Mouse (Mus musculus) embryonic fibroblast, embryonic 13.5 days (primary cell): ENCODE data around the gene Wbp11.

ENCODE experiments used
- CTCF ChIP-seq: IDR thresholded peaks from 2 replicates; pipeline ENCODE4 v1.5.1; 2011; ENCODE audit warnings: mild to moderate bottlenecking, control low read depth, low read length, moderate library complexity, borderline replicate concordance; ENCODE audit not compliant: insufficient read depth
- POLR2A ChIP-seq: IDR thresholded peaks from 2 replicates; pipeline ENCODE4 v1.6.1; 2011; ENCODE audit warnings: low read depth, mild to moderate bottlenecking, control low read depth, low read length, moderate library complexity

DNA sequence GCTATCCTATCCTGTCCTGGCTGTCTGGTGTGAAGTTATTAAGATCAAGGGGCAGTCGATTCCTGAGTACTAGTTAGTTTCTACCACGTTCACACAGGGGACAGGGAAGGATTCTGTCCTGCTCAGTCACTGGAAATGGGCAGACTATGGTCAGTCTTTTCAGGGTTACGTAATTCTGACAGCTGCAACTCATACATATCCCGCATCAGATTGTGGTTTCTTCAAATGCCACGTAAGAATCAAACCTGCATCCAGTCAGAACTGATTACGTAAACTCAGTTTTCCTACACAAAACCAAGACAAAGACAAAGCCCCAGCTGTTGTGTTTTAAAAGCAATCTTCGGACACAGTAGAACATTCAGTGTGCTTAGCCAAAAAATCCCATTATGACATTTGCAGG is 12.7 kb downstream of the Wbp11 start:
- no peak for TF ChIP-seq CTCF
- TF ChIP-seq POLR2A = no peak
